Mouse (Mus musculus): ENCODE data around the gene Dnah2. TPM values are rescaled to one million over a fixed set of nuclear protein-coding genes. Genes with fewer than 3 reads are reported as not detected.
A peak's percentile ranks its signal among the peaks of the same experiment; 100 is the strongest.

Gene Dnah2
- polyA plus RNA-seq, 1 experiment from 2014 or later, result 1.3 TPM

DNA sequence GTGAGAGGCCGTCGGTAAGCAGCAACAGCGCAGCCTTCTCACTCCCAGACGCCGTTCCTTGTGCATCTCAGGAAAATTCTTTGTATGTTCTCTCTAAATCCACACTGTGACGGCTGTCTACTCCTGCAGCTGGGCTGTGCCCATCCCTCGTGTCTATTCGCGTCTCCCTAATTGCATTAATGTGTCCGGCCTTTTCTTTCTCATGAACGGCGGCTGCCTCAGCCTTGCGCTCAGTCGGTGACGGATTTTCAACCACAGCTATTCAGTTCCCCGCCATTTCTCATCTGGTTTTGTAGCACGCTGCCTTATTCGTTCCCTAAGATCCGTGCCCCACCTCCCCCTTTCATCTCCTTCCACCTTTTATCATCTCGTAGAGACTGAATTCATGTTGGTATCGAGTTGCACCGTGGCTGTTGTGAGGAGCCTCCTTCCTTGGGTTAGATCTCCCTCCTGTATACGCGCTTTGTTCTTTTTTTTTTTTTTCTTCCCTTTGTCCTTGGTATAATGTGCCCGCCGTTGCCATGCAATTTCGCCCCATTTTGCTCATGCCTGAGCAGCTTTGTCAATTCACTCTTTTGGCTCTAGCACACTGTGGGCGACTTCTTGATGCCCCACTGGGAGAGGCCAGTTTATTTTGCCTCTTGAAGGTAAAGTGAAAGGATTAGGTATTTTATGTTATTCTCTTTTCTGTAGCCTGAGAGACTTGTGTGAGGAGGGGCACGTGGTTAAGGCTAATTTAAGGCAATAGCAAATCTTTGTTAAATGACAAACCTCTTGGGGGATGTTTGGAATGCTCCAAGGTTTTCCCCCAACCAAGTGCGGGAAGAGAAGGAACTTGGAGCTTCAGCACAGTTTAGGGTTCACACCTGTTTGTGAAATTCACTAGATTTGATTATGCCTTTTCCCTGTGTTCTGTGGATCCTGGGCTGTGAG lies 21.5 kb downstream of the Dnah2 start:
- Histone ChIP-seq H3K27ac (ENCODE audit: low read length) (no peak overlapping the region), H3K9me3 (ENCODE audit: low read length) (no peaks in the 10 kb centered on the region), H3K9ac (replicated peaks; ENCODE audit: low read depth) (no peak overlapping the region), H3K4me3 (ENCODE audit: low read depth, low read length) (no peak overlapping the region), H3K4me2 (replicated peaks; ENCODE audit: low read depth, low read length) (peak overlapping the region; percentile 32), H3K27me3 (replicated peaks; ENCODE audit: insufficient read depth, low read length) (no peaks in the 10 kb centered on the region), H3K36me3 (ENCODE audit: insufficient read depth, low read length) (no peaks in the 10 kb centered on the region), H3K4me1 (ENCODE audit: insufficient read depth, low read depth, low read length) (no peaks in the 10 kb centered on the region)
- no peak for ATAC-seq
- no peak for DNase-seq (ENCODE audit: low spot score)
- TF ChIP-seq CTCF (IDR thresholded peaks at IDR 0.05) (no peak), EP300 (IDR thresholded peaks at IDR 0.05) (no peak)
- 18% methylated on average over 30 of the region's 30 CpGs for whole genome bisulfite sequencing

DNA sequence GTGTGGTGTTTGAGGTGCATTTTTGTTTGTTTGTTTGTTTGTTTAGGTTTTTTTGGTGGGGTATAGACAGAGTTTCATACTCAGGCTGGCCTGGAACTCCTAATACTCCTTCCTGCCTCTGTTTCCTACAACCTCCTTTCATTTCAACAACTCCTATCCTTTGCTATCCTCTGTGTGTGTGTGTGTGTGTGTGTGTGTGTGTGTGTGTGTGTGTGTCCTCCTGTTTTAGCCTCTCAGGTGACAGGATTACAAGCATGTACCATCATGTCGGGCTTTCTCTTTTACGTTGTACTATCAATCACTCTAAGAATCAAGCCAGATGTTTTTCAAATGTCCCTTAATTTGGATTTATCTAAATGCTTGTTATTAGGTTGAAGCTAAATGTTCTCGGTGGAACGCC lies 22.3 kb downstream of the Dnah2 start:
- DNase-seq (ENCODE audit: low spot score) (no peak), ATAC-seq (no peak)
- no peak overlapping the region for H3K9ac ChIP-seq (replicated peaks; ENCODE audit: low read depth)
- H3K27ac ChIP-seq (ENCODE audit: low read length), result no peak overlapping the region
- H3K4me2 ChIP-seq (replicated peaks; ENCODE audit: low read depth, low read length), result no peak overlapping the region; the same call in 1 of the 2 replicates
- no peaks in the 10 kb centered on the region for H3K4me1 ChIP-seq (ENCODE audit: insufficient read depth, low read depth, low read length)
- H3K4me3 ChIP-seq (ENCODE audit: low read depth, low read length), result no peak overlapping the region
- H3K9me3 ChIP-seq (ENCODE audit: low read length), result no peaks in the 10 kb centered on the region
- H3K36me3 ChIP-seq (ENCODE audit: insufficient read depth, low read length), result no peaks in the 10 kb centered on the region
- no peaks in the 10 kb centered on the region for H3K27me3 ChIP-seq (replicated peaks; ENCODE audit: insufficient read depth, low read length)
- 66% methylated on average over 4 of the region's 4 CpGs for WGBS
- TF ChIP-seq EP300 (IDR thresholded peaks at IDR 0.05) (no peak), CTCF (IDR thresholded peaks at IDR 0.05) (no peak)

GRCm38 (mm10) chr11:69525661-69526060 lies 23.2 kb downstream of the Dnah2 start:
- TF ChIP-seq CTCF (IDR thresholded peaks at IDR 0.05) (no peak), EP300 (IDR thresholded peaks at IDR 0.05) (no peak)
- H3K36me3 ChIP-seq (ENCODE audit: insufficient read depth, low read length), result no peaks in the 10 kb centered on the region
- H3K4me1 ChIP-seq (ENCODE audit: insufficient read depth, low read depth, low read length), result no peaks in the 10 kb centered on the region
- 84% methylated on average over 9 of the region's 9 CpGs for WGBS
- ATAC-seq (no peak), DNase-seq (ENCODE audit: low spot score) (no peak)
- no peaks in the 10 kb centered on the region for H3K27me3 ChIP-seq (replicated peaks; ENCODE audit: insufficient read depth, low read length)
- H3K9me3 ChIP-seq (ENCODE audit: low read length), result no peaks in the 10 kb centered on the region
- no peak overlapping the region for H3K27ac ChIP-seq (ENCODE audit: low read length)
- no peak overlapping the region for H3K9ac ChIP-seq (replicated peaks; ENCODE audit: low read depth)
- no peak overlapping the region for H3K4me3 ChIP-seq (ENCODE audit: low read depth, low read length)
- H3K4me2 ChIP-seq (replicated peaks; ENCODE audit: low read depth, low read length), result no peak overlapping the region

DNA sequence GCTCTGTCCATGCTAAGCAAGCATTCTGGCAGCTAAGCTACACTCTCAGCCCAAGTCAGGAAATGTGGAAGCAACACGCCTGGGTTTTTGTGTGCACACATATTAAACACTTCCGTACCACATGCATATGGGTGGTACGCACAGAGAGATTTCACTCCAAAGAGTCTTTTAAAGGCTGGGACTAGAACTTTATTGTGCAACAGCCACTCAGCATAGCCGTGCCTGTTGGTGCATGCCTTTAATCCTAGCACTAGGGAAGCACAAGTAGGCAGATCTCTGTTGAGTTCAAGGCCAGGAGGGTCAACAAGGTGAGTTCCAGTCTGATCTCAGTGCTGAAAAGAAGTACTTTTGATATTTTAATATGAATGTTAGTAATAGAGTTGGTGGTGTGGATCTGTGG lies 25.3 kb downstream of the Dnah2 start:
- H3K9ac ChIP-seq (replicated peaks; ENCODE audit: low read depth), result no peak overlapping the region
- DNase-seq (ENCODE audit: low spot score) (peak; percentile 55), ATAC-seq (peak; percentile 47)
- no peak for TF ChIP-seq EP300 (IDR thresholded peaks at IDR 0.05)
- TF ChIP-seq CTCF (IDR thresholded peaks at IDR 0.05), result no peak
- H3K27me3 ChIP-seq (replicated peaks; ENCODE audit: insufficient read depth, low read length), result no peaks in the 10 kb centered on the region
- no peak overlapping the region for H3K4me2 ChIP-seq (replicated peaks; ENCODE audit: low read depth, low read length)
- H3K27ac ChIP-seq (ENCODE audit: low read length), result no peak overlapping the region
- 57% methylated on average over 4 of the region's 4 CpGs for WGBS
- no peaks in the 10 kb centered on the region for H3K4me1 ChIP-seq (ENCODE audit: insufficient read depth, low read depth, low read length)
- no peak overlapping the region for H3K4me3 ChIP-seq (ENCODE audit: low read depth, low read length)
- no peaks in the 10 kb centered on the region for H3K36me3 ChIP-seq (ENCODE audit: insufficient read depth, low read length)
- H3K9me3 ChIP-seq (ENCODE audit: low read length), result no peaks in the 10 kb centered on the region

GRCm38 (mm10) chr11:69521526-69522149 lies 27.3 kb downstream of the Dnah2 start:
- no peaks in the 10 kb centered on the region for H3K9me3 ChIP-seq (ENCODE audit: low read length)
- H3K36me3 ChIP-seq (ENCODE audit: insufficient read depth, low read length), result no peaks in the 10 kb centered on the region
- H3K4me2 ChIP-seq (replicated peaks; ENCODE audit: low read depth, low read length), result no peak overlapping the region
- H3K4me3 ChIP-seq (ENCODE audit: low read depth, low read length), result no peak overlapping the region
- ATAC-seq, result no peak
- H3K4me1 ChIP-seq (ENCODE audit: insufficient read depth, low read depth, low read length), result no peaks in the 10 kb centered on the region
- H3K27ac ChIP-seq (ENCODE audit: low read length), result no peak overlapping the region
- no peaks in the 10 kb centered on the region for H3K27me3 ChIP-seq (replicated peaks; ENCODE audit: insufficient read depth, low read length)
- WGBS, result 75% methylated on average over 9 of the region's 9 CpGs
- TF ChIP-seq EP300 (IDR thresholded peaks at IDR 0.05), result no peak
- no peak for TF ChIP-seq CTCF (IDR thresholded peaks at IDR 0.05)
- no peak for DNase-seq (ENCODE audit: low spot score)
- no peak overlapping the region for H3K9ac ChIP-seq (replicated peaks; ENCODE audit: low read depth)

DNA sequence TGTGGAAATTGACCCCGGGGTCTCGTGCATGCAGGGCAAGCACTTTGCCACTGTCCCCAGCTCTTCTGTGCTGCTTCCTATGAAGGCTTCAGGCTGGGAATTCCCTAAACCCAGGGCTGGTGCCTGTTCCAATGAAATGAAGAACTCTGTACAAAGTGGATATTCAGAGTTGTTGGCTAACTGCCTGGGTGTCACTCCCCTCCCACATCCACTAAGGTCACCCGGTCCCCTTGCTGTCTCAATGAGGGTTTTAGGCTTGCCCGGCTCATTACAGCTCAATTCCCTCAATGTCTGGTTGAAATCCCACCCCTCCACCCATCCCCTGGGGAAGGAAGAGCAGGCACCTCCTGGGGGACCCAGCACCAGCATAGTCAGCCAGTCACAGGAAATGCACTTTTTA lies 28.9 kb downstream of the Dnah2 start:
- Histone ChIP-seq H3K27ac (ENCODE audit: low read length) (no peak overlapping the region), H3K4me1 (ENCODE audit: insufficient read depth, low read depth, low read length) (no peaks in the 10 kb centered on the region), H3K4me3 (ENCODE audit: low read depth, low read length) (no peak overlapping the region), H3K27me3 (replicated peaks; ENCODE audit: insufficient read depth, low read length) (no peaks in the 10 kb centered on the region), H3K4me2 (replicated peaks; ENCODE audit: low read depth, low read length) (no peak overlapping the region), H3K9ac (replicated peaks; ENCODE audit: low read depth) (no peak overlapping the region), H3K9me3 (ENCODE audit: low read length) (no peaks in the 10 kb centered on the region), H3K36me3 (ENCODE audit: insufficient read depth, low read length) (no peaks in the 10 kb centered on the region)
- no peak for TF ChIP-seq EP300 (IDR thresholded peaks at IDR 0.05)
- TF ChIP-seq CTCF (IDR thresholded peaks at IDR 0.05), result no peak
- no peak for ATAC-seq
- 58% methylated on average over 4 of the region's 4 CpGs for WGBS
- peak; percentile 15 for DNase-seq (ENCODE audit: low spot score)

All from lung, postnatal 0 days (tissue).